Mouse (Mus musculus) myocyte (in vitro differentiated cells): ENCODE data around the gene Fermt2.

Source experiments
- CEBPB ChIP-seq: IDR thresholded peaks from 2 replicates; pipeline ENCODE4 v1.6.1; 2011; ENCODE audit warnings: mild to moderate bottlenecking, moderate library complexity; ENCODE audit not compliant: poor library complexity, insufficient read depth, severe bottlenecking
- E2F4 ChIP-seq: IDR thresholded peaks from one replicate; pipeline ENCODE4 v1.6.1; 2011; ENCODE audit warnings: mild to moderate bottlenecking, control low read depth, moderate library complexity; ENCODE audit not compliant: insufficient read depth
- MYOD1 ChIP-seq, 3 experiments: IDR thresholded peaks; one replicate each; pipeline ENCODE4 v1.6.1; 2011; ENCODE audit warnings: control low read depth in 2 of 3, low read depth in 2 of 3, mild to moderate bottlenecking in 2 of 3, moderate library complexity in 1 of 3; ENCODE audit not compliant: insufficient read length in 2 of 3, control insufficient read depth in 1 of 3
- MYOG ChIP-seq, 3 experiments: IDR thresholded peaks; one replicate each; pipeline ENCODE4 v1.6.1; 2011; ENCODE audit warnings: control low read depth in 2 of 3, low read depth in 2 of 3, mild to moderate bottlenecking in 2 of 3; ENCODE audit not compliant: insufficient read length in 2 of 3, control insufficient read depth in 1 of 3, insufficient read depth in 1 of 3
- POLR2A ChIP-seq: IDR thresholded peaks from one replicate; pipeline ENCODE4 v1.6.1; 2011; ENCODE audit warnings: low read depth, mild to moderate bottlenecking, control low read depth, moderate library complexity; ENCODE audit not compliant: insufficient read length
- REST ChIP-seq: IDR thresholded peaks from one replicate; pipeline ENCODE4 v1.6.1; 2011; ENCODE audit warnings: mild to moderate bottlenecking, control low read depth, moderate library complexity; ENCODE audit not compliant: insufficient read depth, insufficient read length
- TCF12 ChIP-seq: IDR thresholded peaks from one replicate; pipeline ENCODE4 v1.6.1; 2011; ENCODE audit warnings: mild to moderate bottlenecking, control low read depth; ENCODE audit not compliant: poor library complexity, insufficient read depth, severe bottlenecking
- USF1 ChIP-seq: IDR thresholded peaks from one replicate; pipeline ENCODE4 v1.6.1; 2011; ENCODE audit warnings: low read depth, mild to moderate bottlenecking, control low read depth, moderate library complexity

- TF ChIP-seq POLR2A (no peak), CEBPB (no peak), E2F4 (no peak), REST (no peak), USF1 (no peak), MYOD1 (IDR thresholded peaks at IDR 0.05; ENCODE audit: control insufficient read depth in 1 of 3, insufficient read length in 2 of 3, low read depth in 2 of 3) (no peak), TCF12 (no peak), MYOG (IDR thresholded peaks at IDR 0.05; ENCODE audit: control insufficient read depth in 1 of 3, insufficient read depth in 1 of 3, insufficient read length in 2 of 3, low read depth in 2 of 3) (no peak)
Observed at GRCm38 (mm10) chr14:45548118-45548517, 18.2 kb upstream of the Fermt2 start.
